Mouse (Mus musculus) mature B cell (primary cell): Measurements from ENCODE around the gene Gbgt1.

Experiments
- in situ Hi-C: fragments of 300-500 bp; cut with MboI; formaldehyde crosslinking; loops from 2 replicates; pipeline ENCODE4 v1.14.3; 2019

The Gbgt1 gene

GRCm38 (mm10) chr2:28552301-28552700 is 55.6 kb downstream of the Gbgt1 start:
- in situ Hi-C loops, result loop anchor here (5.0 kb wide), 1 partner anchor 35 kb away; no protein-coding TSS in a partner anchor
